Mouse (Mus musculus): Measurements from ENCODE around the gene Sycp2l. TPM values are rescaled to one million over a fixed set of nuclear protein-coding genes. Genes with fewer than 3 reads are reported as not detected.

Sycp2l gene
- polyA plus RNA-seq, 1 experiment: not detected

GRCm38 (mm10) chr13:41119152-41119945, 5.2 kb downstream of the Sycp2l start:
- TF ChIP-seq GATA1 (IDR thresholded peaks at IDR 0.05; ENCODE audit: borderline replicate concordance, low read length) (no peak), FLI1 (IDR thresholded peaks at IDR 0.05; ENCODE audit: low read length) (no peak)
- H3K4me1 ChIP-seq: peaks cover 17% of the 10 kb centered on the region
- no peaks in the 10 kb centered on the region for H3K36me3 ChIP-seq (replicated peaks; ENCODE audit: low read length)
- H3K9me3 ChIP-seq: 0 out of 2 replicates have a peak, but pooled peaks cover under 1% of the 10 kb centered on the region
- H3K27me3 ChIP-seq (replicated peaks): peaks cover 16% of the 10 kb centered on the region
- H3K4me3 ChIP-seq (replicated peaks): peak overlapping the region; percentile 79

- no peaks in the 10 kb centered on the region for H3K9me3 ChIP-seq
- H3K4me3 ChIP-seq (replicated peaks): no peak overlapping the region
- peaks cover 2% of the 10 kb centered on the region for H3K27me3 ChIP-seq (replicated peaks)
- no peaks in the 10 kb centered on the region for H3K36me3 ChIP-seq (replicated peaks; ENCODE audit: low read length)
- peaks cover 15% of the 10 kb centered on the region for H3K4me1 ChIP-seq
- TF ChIP-seq GATA1 (IDR thresholded peaks at IDR 0.05; ENCODE audit: borderline replicate concordance, low read length) (no peak), FLI1 (IDR thresholded peaks at IDR 0.05; ENCODE audit: low read length) (no peak)
Observed at GRCm38 (mm10) chr13:41123666-41124225, 9.6 kb downstream of the Sycp2l start.

- TF ChIP-seq GATA1 (IDR thresholded peaks at IDR 0.05; ENCODE audit: borderline replicate concordance, low read length) (no peak), FLI1 (IDR thresholded peaks at IDR 0.05; ENCODE audit: low read length) (no peak)
- no peaks in the 10 kb centered on the region for H3K36me3 ChIP-seq (replicated peaks; ENCODE audit: low read length)
- H3K27me3 ChIP-seq (replicated peaks): peaks cover 11% of the 10 kb centered on the region
- peak overlapping the region; percentile 67 for H3K4me3 ChIP-seq (replicated peaks)
- no peaks in the 10 kb centered on the region for H3K9me3 ChIP-seq
- H3K4me1 ChIP-seq: no peaks in the 10 kb centered on the region
Observed at GRCm38 (mm10) chr13:41128326-41128725, 14.2 kb downstream of the Sycp2l start.

GRCm38 (mm10) chr13:41129061-41129460, 15.0 kb downstream of the Sycp2l start:
- H3K27me3 ChIP-seq (replicated peaks): peaks cover 11% of the 10 kb centered on the region
- no peaks in the 10 kb centered on the region for H3K4me1 ChIP-seq
- no peaks in the 10 kb centered on the region for H3K9me3 ChIP-seq
- TF ChIP-seq GATA1 (IDR thresholded peaks at IDR 0.05; ENCODE audit: borderline replicate concordance, low read length) (no peak), FLI1 (IDR thresholded peaks at IDR 0.05; ENCODE audit: low read length) (no peak)
- H3K4me3 ChIP-seq (replicated peaks): peak overlapping the region; percentile 80
- H3K36me3 ChIP-seq (replicated peaks; ENCODE audit: low read length): no peaks in the 10 kb centered on the region

GRCm38 (mm10) chr13:41134901-41135300, 20.8 kb downstream of the Sycp2l start:
- TF ChIP-seq FLI1 (IDR thresholded peaks at IDR 0.05; ENCODE audit: low read length) (no peak), GATA1 (IDR thresholded peaks at IDR 0.05; ENCODE audit: borderline replicate concordance, low read length) (no peak)
- H3K9me3 ChIP-seq: no peaks in the 10 kb centered on the region
- H3K36me3 ChIP-seq (replicated peaks; ENCODE audit: low read length): no peaks in the 10 kb centered on the region
- H3K27me3 ChIP-seq (replicated peaks): peaks cover 5% of the 10 kb centered on the region
- H3K4me1 ChIP-seq: no peaks in the 10 kb centered on the region
- H3K4me3 ChIP-seq (replicated peaks): no peak overlapping the region

- Histone ChIP-seq H3K9me3 (no peaks in the 10 kb centered on the region), H3K4me1 (no peaks in the 10 kb centered on the region), H3K27me3 (replicated peaks) (no peaks in the 10 kb centered on the region), H3K36me3 (replicated peaks; ENCODE audit: low read length) (no peaks in the 10 kb centered on the region), H3K4me3 (replicated peaks) (no peak overlapping the region)
- TF ChIP-seq GATA1 (IDR thresholded peaks at IDR 0.05; ENCODE audit: borderline replicate concordance, low read length) (no peak), FLI1 (IDR thresholded peaks at IDR 0.05; ENCODE audit: low read length) (no peak)
Observed at GRCm38 (mm10) chr13:41145433-41145970, 31.4 kb downstream of the Sycp2l start.

- no peak overlapping the region for H3K4me3 ChIP-seq (replicated peaks)
- TF ChIP-seq GATA1 (IDR thresholded peaks at IDR 0.05; ENCODE audit: borderline replicate concordance, low read length) (no peak), FLI1 (IDR thresholded peaks at IDR 0.05; ENCODE audit: low read length) (no peak)
- H3K36me3 ChIP-seq (replicated peaks; ENCODE audit: low read length): no peaks in the 10 kb centered on the region
- no peaks in the 10 kb centered on the region for H3K9me3 ChIP-seq
- no peaks in the 10 kb centered on the region for H3K27me3 ChIP-seq (replicated peaks)
- no peaks in the 10 kb centered on the region for H3K4me1 ChIP-seq
Observed at GRCm38 (mm10) chr13:41146271-41146670, 32.2 kb downstream of the Sycp2l start.

GRCm38 (mm10) chr13:41153146-41153545, 39.0 kb downstream of the Sycp2l start:
- H3K27me3 ChIP-seq (replicated peaks): peaks cover 2% of the 10 kb centered on the region
- H3K4me3 ChIP-seq (replicated peaks): no peak overlapping the region
- no peaks in the 10 kb centered on the region for H3K36me3 ChIP-seq (replicated peaks; ENCODE audit: low read length)
- H3K4me1 ChIP-seq: no peaks in the 10 kb centered on the region
- TF ChIP-seq FLI1 (IDR thresholded peaks at IDR 0.05; ENCODE audit: low read length) (no peak), GATA1 (IDR thresholded peaks at IDR 0.05; ENCODE audit: borderline replicate concordance, low read length) (no peak)
- H3K9me3 ChIP-seq: no peaks in the 10 kb centered on the region

GRCm38 (mm10) chr13:41158426-41158825, 44.3 kb downstream of the Sycp2l start:
- Histone ChIP-seq H3K36me3 (replicated peaks; ENCODE audit: low read length) (no peaks in the 10 kb centered on the region), H3K9me3 (no peaks in the 10 kb centered on the region)

GRCm38 (mm10) chr13:41187886-41188285, 73.8 kb downstream of the Sycp2l start:
- TF ChIP-seq GATA1 (IDR thresholded peaks at IDR 0.05; ENCODE audit: borderline replicate concordance, low read length) (no peak), FLI1 (IDR thresholded peaks at IDR 0.05; ENCODE audit: low read length) (no peak)

More at GRCm38 (mm10) chr13:41158426-41158825, 44.3 kb downstream of the Sycp2l start:
- H3K4me3 ChIP-seq (replicated peaks): no peak overlapping the region
- TF ChIP-seq GATA1 (IDR thresholded peaks at IDR 0.05; ENCODE audit: borderline replicate concordance, low read length) (no peak), FLI1 (IDR thresholded peaks at IDR 0.05; ENCODE audit: low read length) (no peak)
- no peaks in the 10 kb centered on the region for H3K4me1 ChIP-seq
- H3K27me3 ChIP-seq (replicated peaks): peaks cover 2% of the 10 kb centered on the region

More at GRCm38 (mm10) chr13:41187886-41188285, 73.8 kb downstream of the Sycp2l start:
- peaks cover 19% of the 10 kb centered on the region for H3K27me3 ChIP-seq (replicated peaks)
- H3K36me3 ChIP-seq (replicated peaks; ENCODE audit: low read length): no peaks in the 10 kb centered on the region
- no peak overlapping the region for H3K4me3 ChIP-seq (replicated peaks)
- no peaks in the 10 kb centered on the region for H3K4me1 ChIP-seq
- H3K9me3 ChIP-seq: no peaks in the 10 kb centered on the region
